Mouse (Mus musculus): ENCODE data around the gene Tspoap1.

The Tspoap1 gene

DNA sequence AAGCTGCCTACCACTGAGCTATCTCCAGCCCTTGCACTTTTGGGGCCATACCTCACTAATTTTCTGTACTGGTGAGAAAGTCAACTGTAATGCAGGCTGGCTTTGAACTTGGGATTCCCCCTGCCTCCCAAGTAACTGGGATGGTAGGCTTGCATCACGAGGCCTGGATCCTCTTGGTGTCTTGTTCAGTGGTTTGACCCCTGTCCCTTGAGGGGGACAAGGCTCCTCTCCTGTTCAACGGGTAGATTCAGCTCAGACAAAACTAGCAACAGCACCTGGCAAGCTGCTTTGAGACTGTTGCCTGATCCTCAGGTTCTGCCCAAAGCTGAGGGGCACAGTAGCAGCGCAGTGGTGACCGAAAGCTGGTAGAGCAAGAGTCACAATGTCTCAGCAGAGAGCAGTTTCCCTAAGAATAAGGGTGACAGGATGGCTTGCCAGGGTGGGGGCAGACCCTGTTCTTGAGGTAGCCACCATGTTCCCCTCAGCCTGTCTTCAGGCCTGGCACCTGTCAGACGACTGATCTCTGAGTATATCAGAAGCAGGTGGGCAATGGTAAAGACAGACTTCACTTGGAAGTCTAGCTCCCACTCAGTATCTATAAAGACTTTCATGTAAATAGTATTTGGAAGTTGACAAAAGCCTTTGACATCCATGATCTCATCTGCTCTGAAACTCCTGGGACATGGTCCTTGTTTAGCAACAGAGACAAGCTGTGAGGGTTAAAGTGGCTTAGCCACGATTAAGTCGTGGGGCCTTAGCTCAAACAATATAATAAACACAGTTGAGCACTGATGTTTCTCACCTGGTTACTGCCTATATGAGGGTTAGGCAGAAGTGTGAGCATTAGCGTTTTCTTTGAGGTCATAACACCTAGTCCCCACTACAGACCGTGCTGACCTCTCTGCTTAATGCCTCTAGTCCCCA, 14.4 kb upstream of the Tspoap1 start:
- no peak for DNase-seq (ENCODE audit: low read depth, low spot score)

DNA sequence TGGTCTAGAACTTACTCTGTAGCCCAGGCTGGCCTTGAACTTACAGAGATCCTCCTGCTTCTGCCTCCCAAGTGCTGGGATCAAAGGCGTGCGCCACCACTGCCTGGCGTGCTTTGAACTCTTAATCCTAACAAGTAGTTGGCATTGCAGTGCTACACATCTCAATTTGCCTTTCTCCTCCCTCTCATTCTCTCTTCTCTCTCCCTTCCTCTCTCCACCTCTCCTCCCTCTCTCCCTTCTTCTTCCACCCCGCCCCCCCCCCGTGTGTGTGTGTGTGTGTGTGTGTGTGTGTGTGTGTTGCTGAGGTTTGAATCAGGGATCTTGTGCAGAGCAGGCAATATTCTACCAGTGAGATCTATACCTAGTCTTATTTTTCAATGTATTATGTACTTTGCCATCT, 13.0 kb upstream of the Tspoap1 start:
- no peak for DNase-seq (ENCODE audit: low read depth, low spot score)

DNA sequence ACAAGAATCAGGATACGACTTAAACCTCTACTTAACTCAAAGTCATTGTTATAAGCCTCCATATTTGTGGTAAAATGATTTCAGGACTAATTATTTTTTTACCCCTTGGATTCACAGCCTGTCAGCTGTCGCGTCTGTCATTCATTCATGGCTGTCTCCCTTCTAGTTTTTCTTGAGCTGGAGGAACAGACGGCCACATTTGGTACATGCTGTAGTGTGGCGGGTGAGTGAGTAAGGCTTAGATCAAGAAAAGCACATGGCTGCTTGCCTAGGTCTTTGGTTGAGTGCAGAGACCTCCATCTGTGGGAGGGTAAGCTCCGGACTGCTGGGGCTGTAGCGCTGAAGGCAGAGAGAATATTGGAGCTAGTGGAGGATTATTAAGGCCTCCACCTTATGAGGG, 12.6 kb upstream of the Tspoap1 start:
- no peak for DNase-seq (ENCODE audit: low read depth, low spot score)

DNA sequence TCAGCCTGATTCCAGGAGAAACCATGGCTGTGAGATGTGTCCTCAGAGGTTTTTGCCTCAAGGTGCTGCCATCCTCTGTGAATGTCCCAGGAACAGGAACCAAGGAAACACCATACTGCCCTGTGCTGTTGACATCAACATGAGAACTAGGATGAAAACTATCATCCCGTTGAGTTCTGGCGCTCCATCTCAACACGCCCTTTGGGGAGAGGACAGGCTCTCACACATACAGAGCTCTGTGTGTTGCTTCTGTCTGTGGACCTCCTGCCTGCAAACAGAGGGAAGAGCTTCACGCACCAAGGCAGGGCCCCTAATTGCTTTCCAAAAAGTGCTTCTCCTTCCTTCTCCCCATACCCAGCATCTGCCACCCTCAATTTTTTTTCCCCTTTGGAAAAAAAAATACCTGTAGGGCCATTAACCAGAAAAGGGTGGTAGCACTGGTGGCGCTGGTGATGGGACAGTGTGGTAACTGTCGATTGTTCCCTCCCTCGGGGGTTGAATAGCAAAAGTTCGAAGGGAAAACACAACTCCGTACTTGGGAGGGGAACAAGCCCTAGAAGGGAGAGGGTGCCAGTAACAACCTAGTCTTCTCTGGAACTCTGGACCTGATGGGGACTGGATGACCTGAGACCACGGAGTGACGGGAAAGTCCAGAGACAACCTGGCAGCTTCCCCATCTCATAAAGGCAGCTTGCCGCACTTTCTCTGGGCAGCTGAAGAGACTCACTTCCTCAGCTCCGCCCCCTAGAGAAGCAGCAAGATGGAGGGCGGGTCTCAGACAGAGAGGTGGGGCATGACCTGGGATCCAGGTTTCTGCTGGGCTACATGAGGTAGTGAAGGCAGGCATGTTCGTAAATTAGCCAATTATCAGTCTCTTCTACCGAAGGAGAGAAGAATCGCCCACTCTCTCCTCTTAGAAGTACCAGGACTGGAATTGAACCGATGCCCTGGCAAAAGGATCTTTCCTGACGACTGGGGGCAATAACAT, 11.9 kb upstream of the Tspoap1 start:
- DNase-seq (ENCODE audit: low read depth, low spot score): peak; percentile 45

DNA sequence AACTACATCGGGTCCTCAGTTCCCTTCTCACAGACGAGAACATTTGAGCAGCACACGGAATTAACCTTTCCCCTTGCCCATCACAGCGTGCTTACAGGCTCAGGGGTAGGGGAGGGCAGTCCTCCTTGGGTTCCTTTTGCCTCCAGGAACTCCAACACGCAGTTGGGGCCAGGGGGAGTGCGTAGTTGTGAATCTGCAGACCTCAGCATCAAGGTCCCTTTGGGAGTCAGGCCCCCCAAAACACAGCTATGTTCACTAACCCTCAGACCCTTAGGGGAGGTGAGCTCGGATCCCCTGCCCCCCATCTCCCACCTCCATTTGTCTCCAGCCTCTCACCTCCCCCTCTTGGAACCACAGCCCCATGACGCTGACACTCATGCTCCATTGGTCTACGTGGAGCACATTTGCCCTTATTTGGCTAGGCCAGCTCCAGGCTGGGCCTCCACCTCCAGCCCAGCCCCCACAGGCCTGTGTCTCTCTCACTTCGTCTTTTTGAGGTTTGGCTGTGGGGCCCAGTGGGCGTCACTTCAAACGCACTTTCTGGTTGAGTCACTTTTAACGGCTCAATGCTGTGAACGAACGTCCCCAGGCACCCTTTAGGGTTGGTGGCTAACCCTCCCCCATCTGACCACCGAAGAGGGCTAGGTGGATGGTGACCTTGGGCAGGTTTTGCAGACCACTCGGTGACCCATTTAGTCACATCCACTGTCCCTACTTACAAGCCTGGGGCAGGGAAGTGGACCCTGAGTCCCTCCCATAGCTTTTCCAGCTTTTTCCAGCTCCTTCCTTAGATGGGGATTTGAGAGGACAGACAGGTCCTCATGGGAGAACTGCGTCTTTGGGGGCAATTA, 10.9 kb upstream of the Tspoap1 start:
- peak; percentile 75 for DNase-seq (ENCODE audit: low read depth, low spot score)

DNA sequence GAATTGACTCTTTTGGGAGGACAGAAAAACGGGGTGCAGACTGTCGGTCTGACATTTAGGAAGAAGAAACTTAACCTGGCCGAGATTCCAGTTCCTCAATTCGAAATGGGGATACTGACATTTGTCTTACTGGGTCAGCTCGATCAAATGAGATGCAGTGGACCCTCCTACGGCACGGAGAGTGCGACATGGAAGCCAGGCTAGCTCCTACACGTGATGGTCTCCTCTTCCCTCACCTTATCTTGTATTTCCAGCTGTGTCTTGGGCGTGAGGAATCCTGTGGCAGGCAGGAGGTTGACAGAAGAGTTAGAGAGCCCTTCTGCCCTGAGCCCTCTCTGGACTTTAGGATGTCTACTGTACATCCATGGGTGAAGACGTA, 10.3 kb upstream of the Tspoap1 start:
- DNase-seq (ENCODE audit: low read depth, low spot score): no peak

DNA sequence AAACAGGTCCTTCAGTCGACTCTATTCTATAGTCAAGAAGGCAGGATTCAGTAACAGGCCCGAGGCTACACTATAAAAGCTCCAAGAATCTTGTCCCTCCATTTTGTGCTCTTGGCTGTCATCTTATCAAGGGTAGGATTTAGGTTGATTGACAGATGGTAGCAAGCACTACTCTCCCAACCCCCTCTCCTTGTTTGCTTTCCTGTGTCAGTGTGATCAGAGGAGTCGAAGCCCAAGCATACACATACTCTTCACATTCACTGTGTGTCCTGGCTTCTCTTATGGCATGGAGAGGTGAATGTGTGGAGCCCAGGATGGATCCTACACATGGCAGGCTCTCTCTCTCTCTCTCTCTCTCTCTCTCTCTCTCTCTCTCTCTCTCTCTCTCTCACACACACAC, 9.8 kb upstream of the Tspoap1 start:
- DNase-seq (ENCODE audit: low read depth, low spot score): no peak

DNA sequence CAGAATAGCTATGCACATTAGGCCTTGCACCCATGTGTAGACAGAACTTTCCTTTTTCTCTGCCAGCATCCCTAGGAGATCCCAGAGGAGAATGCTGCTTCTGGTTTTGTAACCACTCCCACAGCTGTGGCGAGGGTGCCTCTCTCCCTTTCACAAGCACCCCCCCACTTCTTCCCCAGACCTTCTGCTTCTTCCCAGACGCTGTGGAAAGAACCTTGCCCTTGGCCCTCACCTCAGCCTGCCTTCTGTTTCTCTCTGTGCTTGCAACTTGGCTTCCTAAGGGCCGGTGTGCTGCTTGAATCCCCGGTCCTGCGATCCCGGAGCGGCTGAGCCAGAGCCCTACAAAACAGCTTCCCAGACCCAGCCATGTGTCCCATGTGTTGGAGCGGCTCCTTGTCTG, 9.3 kb upstream of the Tspoap1 start:
- DNase-seq (ENCODE audit: low read depth, low spot score): no peak

DNA sequence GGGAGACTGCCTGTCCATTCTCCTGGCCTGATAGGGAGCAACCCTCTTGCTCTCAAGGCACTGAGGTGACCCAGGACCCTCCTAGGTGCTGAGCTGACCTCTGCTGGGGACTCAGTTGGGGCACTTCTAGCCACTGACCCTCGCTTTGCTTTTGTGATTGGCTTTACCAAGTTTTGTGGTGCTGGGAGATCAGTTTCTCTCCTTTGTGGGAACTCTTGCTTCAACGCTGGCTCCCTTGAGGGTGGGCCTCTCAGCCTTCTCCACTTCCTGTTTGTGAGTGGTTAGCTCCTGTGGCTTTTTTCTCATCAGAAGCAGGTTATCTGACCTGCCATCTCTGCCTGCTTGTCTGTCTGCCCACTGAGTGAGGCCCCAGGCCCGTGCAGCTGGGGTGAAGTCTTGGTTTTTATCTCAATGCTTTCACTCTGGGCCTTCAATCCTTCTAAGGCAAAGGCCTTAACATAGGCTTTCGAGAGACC, 8.8 kb upstream of the Tspoap1 start:
- peak; percentile 48 for DNase-seq (ENCODE audit: low read depth, low spot score)

DNA sequence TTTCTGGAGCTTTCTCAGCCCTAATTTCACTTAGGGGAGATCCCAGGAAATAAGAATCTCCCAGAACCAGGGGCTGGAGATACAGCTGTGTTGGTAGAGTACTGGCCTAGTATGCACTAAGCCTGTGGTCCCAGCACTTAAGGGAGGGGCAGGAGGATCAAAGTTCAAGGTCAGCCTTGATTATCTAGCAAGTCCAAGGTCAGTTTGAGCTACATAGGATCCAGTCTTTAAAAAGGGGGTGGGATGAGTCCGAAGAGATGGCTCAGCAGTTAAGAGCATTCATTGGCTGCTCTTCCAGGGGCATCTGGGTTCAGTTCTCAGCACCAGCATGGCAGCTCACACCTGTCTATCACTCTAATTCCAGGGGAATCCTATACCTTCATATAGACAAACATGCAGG, 8.0 kb upstream of the Tspoap1 start:
- no peak for DNase-seq (ENCODE audit: low read depth, low spot score)

DNA sequence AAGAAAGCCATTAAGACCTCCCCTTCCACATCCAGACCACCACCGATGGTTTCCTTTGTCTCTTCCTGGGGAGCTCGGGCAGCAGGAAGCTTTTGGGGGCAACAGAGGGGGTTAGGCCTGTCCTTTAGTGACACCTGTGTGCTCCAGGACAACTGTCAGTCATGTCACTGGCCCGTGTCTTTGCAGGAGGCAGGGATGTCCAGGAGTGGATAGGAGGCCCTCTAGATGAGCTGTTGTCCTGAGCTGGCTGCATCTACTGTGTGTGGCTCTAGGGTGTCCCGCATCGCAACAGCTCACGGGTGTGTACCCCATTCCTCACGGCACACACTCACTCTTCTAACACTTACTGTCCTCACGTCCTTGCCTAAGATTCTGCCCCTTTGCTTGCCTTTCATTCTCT, 7.1 kb upstream of the Tspoap1 start:
- no peak for DNase-seq (ENCODE audit: low read depth, low spot score)

DNA sequence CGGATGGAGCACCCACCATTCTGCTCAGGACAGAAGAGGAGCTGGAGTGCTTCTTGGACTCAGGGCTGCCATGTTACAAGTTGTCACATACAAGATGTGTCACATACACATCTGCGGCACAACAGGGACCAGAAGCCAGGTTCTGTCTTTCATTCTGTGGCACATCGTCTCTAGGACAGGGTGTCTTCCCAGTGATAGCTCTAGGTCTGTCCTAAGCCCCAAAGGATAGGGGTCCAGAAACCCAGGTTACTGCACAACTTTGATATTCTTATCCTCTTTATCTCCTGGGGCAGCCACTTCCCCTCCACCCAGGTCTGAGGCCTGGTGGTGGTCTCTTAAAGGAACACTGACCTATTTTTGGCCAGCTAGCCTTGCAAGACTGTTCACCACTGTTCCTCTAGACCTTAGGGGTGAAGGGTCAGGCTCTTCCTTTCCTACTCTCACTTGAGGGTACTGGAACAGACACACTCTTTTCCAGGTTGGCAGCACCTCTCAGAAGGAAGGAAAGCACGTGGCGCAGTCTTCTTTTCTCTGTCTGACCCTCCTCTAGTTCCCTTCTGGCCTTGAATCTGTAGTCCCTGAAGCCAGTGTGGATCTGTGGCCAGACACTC, 6.3 kb upstream of the Tspoap1 start:
- DNase-seq (ENCODE audit: low read depth, low spot score): no peak

DNA sequence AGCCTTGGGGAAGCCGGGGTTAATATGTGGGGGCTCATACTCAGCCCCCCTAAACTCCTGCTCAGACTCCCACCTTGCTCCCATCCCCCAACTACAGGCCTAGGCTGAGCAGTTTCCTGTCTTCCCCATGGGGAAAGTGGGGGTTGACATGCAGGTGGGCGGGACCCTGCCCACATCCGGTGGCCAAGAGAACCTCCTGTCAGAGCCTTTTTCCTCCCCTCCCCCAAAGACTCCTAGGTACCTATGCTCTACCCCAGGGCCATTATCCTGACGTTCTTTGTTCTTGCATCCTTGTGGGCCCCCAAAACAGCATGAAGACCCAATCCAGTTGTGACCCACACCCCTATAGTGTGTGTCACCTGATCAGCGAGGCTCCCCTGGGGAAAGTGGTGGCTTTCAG, 5.7 kb upstream of the Tspoap1 start:
- DNase-seq (ENCODE audit: low read depth, low spot score): peak; percentile 51

DNA sequence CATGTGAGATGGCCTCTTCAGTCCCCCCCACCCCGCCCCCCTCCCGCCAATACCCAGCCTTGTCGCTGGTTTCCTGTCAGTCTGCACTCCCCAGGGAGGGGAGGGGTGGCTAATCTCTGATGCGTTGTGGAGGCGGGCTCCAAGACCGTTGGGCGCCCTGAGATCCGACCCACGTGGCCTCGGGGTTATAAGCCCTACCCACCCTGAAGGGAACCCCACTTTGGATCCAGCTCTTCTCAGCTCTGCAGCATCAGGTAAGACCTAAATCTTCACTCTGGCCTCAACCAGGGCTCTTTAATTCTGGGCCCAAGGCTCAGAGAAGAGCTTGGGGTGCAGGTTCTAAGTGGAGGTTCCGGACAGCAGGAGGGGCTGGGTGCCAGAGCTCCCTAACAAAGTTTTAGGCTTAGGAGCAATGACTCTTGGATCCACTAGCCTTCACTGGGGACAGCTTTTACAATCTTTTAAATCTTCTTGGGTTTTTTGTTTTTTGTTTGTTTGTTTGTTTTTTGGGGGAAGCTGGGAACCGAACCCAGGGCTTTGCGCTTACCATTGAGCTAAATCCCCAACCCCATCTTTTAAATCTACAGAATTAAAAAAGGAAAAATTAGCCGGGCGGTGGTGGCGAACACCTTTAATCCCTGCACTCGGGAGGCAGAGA, 4.9 kb upstream of the Tspoap1 start:
- DNase-seq (ENCODE audit: low read depth, low spot score): peak; percentile 81

DNA sequence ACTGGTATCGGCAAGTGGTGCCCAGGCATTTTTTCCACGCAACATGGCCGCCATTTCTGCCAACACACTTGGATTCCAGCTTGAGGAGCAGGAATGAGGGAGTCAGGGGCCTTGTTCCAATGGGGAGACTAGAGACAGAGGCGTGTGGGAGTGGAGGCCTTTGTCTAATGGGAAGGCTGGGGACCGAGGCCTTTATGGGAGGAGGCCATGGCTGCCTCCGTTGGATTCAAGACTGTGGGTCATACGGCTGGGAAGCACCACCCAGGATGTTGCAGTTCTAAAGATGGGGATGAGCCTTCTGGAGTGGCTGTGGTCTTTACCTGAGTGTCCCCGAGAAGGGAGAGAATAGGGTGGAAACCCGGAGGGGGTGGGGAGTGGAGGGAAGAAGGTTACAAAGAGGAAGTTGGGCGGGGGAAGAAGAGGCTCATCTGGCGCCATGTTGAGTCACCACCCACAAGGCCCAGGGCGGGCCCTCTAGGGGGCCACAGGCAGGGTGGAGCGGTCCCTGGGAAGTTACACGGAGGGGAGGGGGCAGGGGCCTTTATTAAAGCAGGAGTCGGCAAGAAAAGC, 4.0 kb upstream of the Tspoap1 start:
- DNase-seq (ENCODE audit: low read depth, low spot score): no peak

DNA sequence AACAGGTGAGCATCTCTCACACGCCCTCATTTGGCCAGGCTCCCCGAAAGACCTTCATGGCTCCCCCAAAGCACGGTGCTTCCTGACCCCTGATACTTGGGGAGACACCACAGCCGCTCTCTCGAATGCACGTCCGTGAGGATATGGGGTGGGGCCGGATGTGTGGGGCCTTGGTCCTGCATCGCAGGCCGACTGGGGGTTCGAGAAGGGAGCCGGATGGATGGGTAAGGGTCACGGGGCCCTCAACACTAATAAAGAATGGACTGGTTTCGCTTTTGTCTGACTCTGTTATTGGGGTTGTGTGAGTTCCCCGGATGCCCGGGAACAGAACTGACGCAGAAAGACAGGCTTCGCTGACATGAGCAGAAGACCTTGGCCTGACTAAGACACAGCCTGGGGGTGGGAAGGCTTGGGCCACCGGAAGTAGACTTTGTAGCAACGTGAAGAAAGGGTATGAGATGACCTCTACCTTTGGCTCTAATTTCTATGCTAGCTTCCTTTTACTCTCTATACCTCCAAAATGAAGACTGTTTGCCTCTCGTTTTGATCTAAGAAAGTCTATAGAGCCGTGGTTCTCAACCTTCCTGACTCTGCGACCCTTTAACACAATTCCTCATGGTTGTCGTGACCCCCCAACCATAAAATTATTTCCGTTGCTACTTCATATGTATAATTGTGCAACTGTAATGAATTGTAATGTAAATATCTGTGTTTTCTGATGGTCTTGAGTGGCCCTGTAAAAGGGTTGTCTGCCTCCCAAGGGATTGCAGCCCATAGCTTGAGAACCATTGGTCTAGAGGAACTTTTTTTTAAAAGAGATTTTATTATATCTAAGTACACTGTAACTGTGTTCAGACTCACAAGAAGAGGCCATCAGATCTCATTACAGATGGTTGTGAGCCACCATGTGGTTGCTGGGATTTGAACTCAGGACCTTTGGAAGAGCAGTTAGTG, 3.1 kb upstream of the Tspoap1 start:
- DNase-seq (ENCODE audit: low read depth, low spot score): no peak

DNA sequence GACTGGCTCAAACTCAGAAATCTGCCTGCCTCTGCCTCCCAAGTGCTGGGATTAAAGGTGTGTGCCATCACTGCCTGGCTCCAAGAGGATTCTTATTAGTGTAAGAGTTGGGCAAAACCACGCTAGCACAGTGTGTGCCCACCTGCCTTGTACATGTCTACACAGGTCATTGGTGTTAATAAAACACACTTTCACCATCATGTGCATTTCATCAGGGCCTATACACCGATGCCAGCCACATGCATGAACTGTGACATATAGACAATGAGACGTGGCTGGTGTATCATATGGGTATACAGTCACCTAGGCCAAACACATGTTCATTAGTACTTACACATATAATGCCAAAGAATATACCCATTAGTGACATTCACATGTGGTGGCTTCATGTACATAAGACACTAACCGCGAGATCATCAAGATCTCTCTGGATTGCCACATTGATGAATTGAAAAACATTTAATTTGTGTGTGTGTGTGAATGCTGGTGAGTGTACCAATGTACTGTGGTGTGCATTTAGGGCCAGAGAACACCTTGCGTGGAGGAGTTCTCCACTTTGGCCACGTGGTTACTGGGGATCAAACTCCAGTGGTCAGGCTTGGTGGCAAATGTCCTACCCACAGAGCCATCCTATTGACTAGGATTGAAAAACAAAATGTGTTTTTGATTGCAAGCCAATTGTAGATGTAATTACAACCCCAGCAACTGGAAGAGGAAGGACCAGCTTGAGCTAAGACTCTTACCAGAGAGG, 2.0 kb upstream of the Tspoap1 start:
- DNase-seq (ENCODE audit: low read depth, low spot score): no peak

DNA sequence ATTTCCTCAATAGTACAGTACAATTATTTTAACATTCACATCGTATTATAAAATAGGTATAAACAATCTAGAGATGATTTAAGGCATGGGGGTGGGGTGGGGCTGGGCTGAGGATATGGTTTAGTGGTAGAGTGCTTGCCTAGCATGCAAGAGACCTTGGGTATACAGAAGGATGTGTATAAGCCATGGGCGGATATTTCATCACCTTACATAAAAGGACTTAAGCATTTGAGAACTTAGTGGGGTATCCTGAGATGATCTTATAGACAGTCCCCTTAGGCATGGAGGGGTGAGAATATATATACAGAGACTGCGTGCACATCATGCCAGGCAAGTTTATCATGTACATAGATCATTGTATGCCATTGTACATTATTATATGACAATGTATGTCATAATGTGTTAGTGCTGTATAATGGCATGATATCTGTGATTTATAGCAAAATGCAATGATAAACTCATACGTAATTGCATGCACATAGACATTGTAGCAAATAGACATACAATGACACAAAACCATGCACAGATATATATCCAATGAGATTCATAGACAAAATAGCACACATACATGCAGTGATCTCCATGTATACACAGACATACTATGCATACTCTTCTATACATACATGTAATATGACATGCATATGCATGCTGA, 1.3 kb upstream of the Tspoap1 start:
- no peak for DNase-seq (ENCODE audit: low read depth, low spot score)

Data from skeletal muscle tissue, adult 2 months (tissue).